Mouse (Mus musculus) layer of hippocampus, adult 2 months (tissue): ENCODE measurements at regions not wholly inside any gene's neighbourhood (a gene's known extent, or its start where the extent isn't known, plus 50 kb on each side); places are given as distances from the start of the nearest gene placed in this dataset.

Experiments
- DNase-seq, 2 experiments: peaks; one replicate each; pipeline ENCODE4 v3.0.0; 2022; ENCODE audit warnings: low spot score in 2 of 2
- H3K27ac ChIP-seq: fragments of 200-600 bp; 2 replicates; pipeline ENCODE4 v1.8.1; 2022
- H3K4me3 ChIP-seq: fragments of 200-600 bp; 2 replicates; pipeline ENCODE4 v1.8.1; 2022; ENCODE audit warnings: mild to moderate bottlenecking
- CTCF ChIP-seq: fragments of 200-600 bp; conservative IDR thresholded peaks from 2 replicates; pipeline ENCODE4 v1.8.1; 2022; ENCODE audit warnings: antibody characterized with exemption, mild to moderate bottlenecking, moderate library complexity

DNA sequence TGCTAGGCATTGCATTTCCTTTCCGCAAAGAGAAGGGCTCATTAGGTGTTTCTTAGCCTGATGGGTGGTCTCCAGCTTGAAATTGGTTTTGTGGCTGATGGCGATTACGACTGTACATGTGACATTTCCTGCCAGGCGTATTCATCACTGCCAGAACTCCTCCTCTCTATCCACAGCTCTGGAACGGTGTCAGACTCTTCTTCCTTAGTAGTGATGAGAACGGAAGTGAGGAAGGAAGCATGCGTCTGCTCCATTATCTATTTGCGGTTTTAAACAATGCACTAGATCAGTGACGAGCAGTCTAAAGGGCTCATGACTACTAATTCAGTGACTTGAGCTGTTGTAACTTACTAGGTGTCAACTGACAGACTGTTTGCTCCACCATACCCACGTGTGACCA lies 248.2 kb downstream of the Pmp22 start:
- Histone ChIP-seq H3K27ac (no peak overlapping the region), H3K4me3 (no peak overlapping the region)
- TF ChIP-seq CTCF = no peak
- DNase-seq = no peak

GRCm38 (mm10) chr11:63388247-63388646 lies 259.5 kb downstream of the Pmp22 start:
- Histone ChIP-seq H3K4me3 (no peak overlapping the region), H3K27ac (no peak overlapping the region)
- no peak for DNase-seq
- no peak for TF ChIP-seq CTCF

- peak; percentile 80 for TF ChIP-seq CTCF
- DNase-seq = peak in 1 of 2 experiments; percentile 13
Observed at GRCm38 (mm10) chr11:63391478-63391877, 262.7 kb downstream of the Pmp22 start.

DNA sequence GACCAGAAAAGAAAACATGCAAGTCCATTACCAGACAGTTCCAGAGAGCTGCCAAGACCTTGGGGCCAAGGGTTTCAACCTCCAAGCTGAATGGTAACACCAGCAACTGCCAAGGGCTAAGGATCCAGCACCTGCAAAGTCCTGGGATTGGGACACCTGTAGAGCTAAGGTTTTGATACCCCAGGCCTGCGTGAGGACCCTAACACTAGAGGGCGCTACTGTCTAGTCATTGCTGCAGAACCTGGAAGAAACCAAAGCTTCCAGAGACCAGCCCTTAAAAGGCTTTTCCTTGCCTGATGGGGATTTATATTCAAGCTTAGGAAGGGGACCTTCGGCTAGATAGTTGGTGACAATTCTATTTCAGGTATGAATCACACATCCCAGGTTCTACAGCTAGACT lies 263.6 kb downstream of the Pmp22 start:
- TF ChIP-seq CTCF = peak; percentile 75
- DNase-seq = peak in 1 of 2 experiments; percentile 58
- no peak overlapping the region for H3K4me3 ChIP-seq
- H3K27ac ChIP-seq = no peak overlapping the region

More at GRCm38 (mm10) chr11:63391478-63391877, 262.7 kb downstream of the Pmp22 start:
- Histone ChIP-seq H3K4me3 (no peak overlapping the region), H3K27ac (no peak overlapping the region)

- no peak for DNase-seq
- Histone ChIP-seq H3K27ac (no peak overlapping the region), H3K4me3 (no peak overlapping the region)
- no peak for TF ChIP-seq CTCF
Observed at GRCm38 (mm10) chr11:63394201-63394600, 265.4 kb downstream of the Pmp22 start.

- Histone ChIP-seq H3K4me3 (no peak overlapping the region), H3K27ac (no peak overlapping the region)
- no peak for TF ChIP-seq CTCF
- DNase-seq = no peak
Observed at GRCm38 (mm10) chr11:63396386-63396785, 267.6 kb downstream of the Pmp22 start.

- Histone ChIP-seq H3K4me3 (no peak overlapping the region), H3K27ac (no peak overlapping the region)
- no peak for TF ChIP-seq CTCF
- DNase-seq = no peak
Observed at GRCm38 (mm10) chr11:63402741-63403140, 274.0 kb downstream of the Pmp22 start.

DNA sequence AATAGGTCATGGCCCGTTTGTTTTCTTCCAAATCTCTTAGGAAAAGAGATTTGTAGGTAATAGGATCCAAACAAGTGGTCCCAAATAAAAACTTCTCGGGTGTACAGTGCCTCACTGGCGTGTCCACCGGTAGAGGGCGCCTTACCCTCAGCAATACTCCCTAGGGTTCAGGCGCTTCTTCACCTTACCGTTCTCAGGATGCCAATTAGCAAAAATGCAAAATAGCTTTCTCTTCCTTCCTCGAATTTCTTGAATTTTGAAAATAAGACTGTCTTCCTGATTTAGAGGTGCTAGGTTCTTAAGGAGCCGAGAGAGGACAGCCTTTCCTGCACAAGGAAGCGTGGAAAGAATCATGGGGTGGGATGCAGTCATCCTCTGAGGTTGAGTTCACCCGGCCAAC lies 275.9 kb downstream of the Pmp22 start:
- Histone ChIP-seq H3K4me3 (no peak overlapping the region), H3K27ac (no peak overlapping the region)
- TF ChIP-seq CTCF = peak; percentile 99
- DNase-seq = peak; percentile 48 to 86

GRCm38 (mm10) chr11:63409431-63409830 lies 280.6 kb downstream of the Pmp22 start:
- no peak for DNase-seq
- TF ChIP-seq CTCF = no peak
- H3K4me3 ChIP-seq = no peak overlapping the region
- H3K27ac ChIP-seq = no peak overlapping the region

- Histone ChIP-seq H3K4me3 (no peak overlapping the region), H3K27ac (no peak overlapping the region)
- TF ChIP-seq CTCF = no peak
- DNase-seq = no peak
Observed at GRCm38 (mm10) chr11:63410921-63411320, 282.1 kb downstream of the Pmp22 start.

DNA sequence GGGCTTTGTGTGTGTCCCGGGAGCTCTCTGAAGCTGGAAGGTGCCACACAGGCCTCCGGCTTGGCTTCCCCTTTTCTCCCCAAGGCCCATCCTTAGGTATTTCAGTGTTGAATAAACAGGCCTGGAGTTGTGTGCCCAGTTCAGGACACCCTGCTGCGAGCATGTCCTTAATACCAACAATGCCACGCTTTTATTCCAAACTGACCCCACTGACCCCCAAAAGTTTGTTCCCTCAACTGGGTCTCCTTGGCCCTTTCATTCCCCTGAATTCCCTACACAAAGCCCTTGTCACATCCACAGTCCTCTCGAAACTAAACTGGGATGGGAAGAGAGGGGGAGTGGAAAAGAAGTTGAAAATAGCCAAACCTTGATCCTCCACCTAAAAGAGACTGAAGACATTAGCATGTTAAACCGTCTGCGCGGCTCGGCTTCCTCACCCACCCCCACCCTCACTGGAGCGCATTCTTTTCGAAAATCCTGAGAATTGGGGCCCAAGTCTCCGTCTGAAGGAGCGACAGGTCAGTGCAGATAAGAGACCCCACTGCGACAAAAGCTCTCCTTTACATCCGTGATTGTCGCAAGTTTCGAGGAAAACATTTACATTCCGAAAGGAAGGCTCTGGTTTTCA lies 283.7 kb downstream of the Pmp22 start:
- no peak overlapping the region for H3K27ac ChIP-seq
- no peak for TF ChIP-seq CTCF
- no peak for DNase-seq
- H3K4me3 ChIP-seq = peak overlapping the region; percentile 20

DNA sequence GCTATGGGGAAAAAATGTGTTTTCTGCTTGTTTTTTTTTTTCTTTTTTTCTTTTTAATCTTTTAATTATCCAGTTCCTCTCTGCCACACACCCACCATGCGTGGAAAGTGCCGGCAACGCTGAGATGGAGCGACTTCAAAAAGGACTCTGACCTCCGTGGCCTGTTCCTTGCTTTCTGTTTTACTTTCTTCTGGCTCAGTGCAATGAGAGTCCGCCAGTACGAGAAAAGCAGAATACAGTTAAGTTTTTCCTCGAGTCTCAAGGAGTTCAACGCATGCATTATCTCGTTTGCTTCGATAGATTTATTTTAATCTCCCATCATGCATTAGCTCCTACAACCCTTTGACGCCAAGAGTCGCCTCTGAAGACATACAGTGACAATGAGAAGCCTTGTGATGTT lies 284.3 kb downstream of the Pmp22 start:
- Histone ChIP-seq H3K4me3 (peak overlapping the region; percentile 20), H3K27ac (no peak overlapping the region)
- DNase-seq = no peak
- TF ChIP-seq CTCF = no peak

DNA sequence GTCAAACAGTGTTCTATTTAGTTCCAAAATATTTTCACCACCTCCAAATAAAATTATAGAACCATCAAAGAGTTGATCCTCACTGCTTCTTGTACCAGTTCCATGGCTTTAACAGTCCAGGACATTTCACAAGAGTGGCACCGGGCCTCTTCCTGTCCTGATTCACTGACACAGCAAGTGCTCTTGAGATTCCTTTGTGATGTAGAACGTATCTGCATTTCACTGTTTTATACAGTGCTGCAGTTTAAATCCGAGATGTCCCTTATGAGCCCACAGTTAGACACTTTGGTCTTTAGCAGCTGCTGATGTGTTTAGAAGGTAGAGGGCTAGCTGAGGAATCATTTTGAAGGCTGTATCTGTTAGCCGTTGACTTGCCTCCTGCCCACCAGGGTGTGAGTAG lies 284.8 kb downstream of the Pmp22 start:
- DNase-seq = no peak
- no peak for TF ChIP-seq CTCF
- Histone ChIP-seq H3K4me3 (no peak overlapping the region), H3K27ac (no peak overlapping the region)

DNA sequence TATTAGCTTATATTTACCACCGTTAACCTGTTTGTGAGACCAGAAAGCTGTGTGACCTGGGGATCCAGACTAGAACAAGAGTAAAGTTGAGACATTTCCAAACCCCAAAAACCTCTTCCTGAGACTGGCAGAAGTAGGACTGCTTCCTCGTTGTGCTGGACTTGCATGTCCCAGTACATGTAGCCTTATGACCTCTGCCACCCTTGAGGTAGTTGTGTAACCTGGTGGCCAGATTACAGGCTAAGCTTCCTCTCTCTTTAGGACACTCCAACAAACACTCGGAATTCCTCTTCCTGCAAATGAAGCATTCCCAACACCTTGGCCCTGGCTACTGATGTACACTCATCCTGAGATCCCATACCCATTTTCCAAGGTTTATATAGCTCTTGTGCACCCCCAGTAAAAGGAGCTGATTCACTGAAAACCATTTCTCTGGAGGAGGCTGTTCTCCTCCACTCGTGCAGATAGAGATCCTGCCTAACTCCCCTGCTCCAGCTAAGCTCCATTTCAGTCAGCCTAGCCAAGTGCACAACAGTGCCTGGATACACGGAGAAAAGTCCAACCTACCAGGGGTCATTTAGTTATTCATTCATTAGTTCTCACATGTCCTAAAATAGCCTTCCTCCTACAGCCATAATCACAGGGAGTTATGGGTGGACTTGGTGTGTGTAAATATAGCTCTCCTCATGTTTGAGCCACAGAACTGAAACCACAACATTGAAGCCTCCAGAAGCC lies 289.4 kb downstream of the Pmp22 start:
- DNase-seq = no peak
- no peak for TF ChIP-seq CTCF
- no peak overlapping the region for H3K27ac ChIP-seq
- H3K4me3 ChIP-seq = no peak overlapping the region
